Mouse (Mus musculus): ENCODE data around the gene Wdr70. TPM values are rescaled to one million over a fixed set of nuclear protein-coding genes. Genes with fewer than 3 reads are reported as not detected.

Gene Wdr70
- total and polyA plus RNA-seq, 3 experiments = 21.9 to 37.1 (median 23.6) TPM

- H3K36me3 ChIP-seq (replicated peaks in 1 of 2; ENCODE audit: control insufficient read depth in 1 of 2, insufficient read depth in 1 of 2, low read length in 1 of 2) = peaks cover 0 to 31% of the 10 kb centered on the region in 2 experiments
- dilution Hi-C loops (cut with MboI; ENCODE audit: extremely low pct_ligation_motif_present, extremely low pct_unique_long_range_greater_than_20kb, low sequenced_read_pairs) = no loop called here
Measured at GRCm38 (mm10) chr15:7890286-7890685, 208.7 kb downstream of the Wdr70 start.

GRCm38 (mm10) chr15:7889362-7889674, 209.7 kb downstream of the Wdr70 start:
- H3K9ac ChIP-seq (ENCODE audit: insufficient read depth, low read depth) = no peak overlapping the region
- no peak overlapping the region for H3K27ac ChIP-seq (ENCODE audit: insufficient read depth, low read depth)
- no peaks in the 10 kb centered on the region for H3K4me1 ChIP-seq (ENCODE audit: control insufficient read depth in 1 of 2, insufficient read depth in 2 of 2)
- H3K36me3 ChIP-seq (replicated peaks in 1 of 2; ENCODE audit: control insufficient read depth in 1 of 2, insufficient read depth in 1 of 2, low read length in 1 of 2) = peaks cover 0 to 36% of the 10 kb centered on the region in 2 experiments
- no peak overlapping the region for H3K4me2 ChIP-seq (ENCODE audit: insufficient read depth, low read depth, poor library complexity, severe bottlenecking)
- dilution Hi-C loops (cut with MboI; ENCODE audit: extremely low pct_ligation_motif_present, extremely low pct_unique_long_range_greater_than_20kb, low sequenced_read_pairs) = no loop called here
- no peak overlapping the region for H3K4me3 ChIP-seq (replicated peaks in 1 of 3; ENCODE audit: low read depth in 2 of 3, low read length in 2 of 3, poor library complexity in 1 of 3)
- TF ChIP-seq MEF2A (IDR thresholded peaks at IDR 0.05; ENCODE audit: borderline replicate concordance, low read depth, low read length) (no peak), TBP (conservative IDR thresholded peaks at IDR 0.05; ENCODE audit: low read depth, low read length) (no peak), ETS1 (conservative IDR thresholded peaks at IDR 0.05; ENCODE audit: low read depth, low read length) (no peak), MAX (IDR thresholded peaks at IDR 0.05; ENCODE audit: low read length) (no peak), POLR2AphosphoS2 (IDR thresholded peaks at IDR 0.05; ENCODE audit: low read depth, low read length) (no peak), NELFE (IDR thresholded peaks at IDR 0.05; ENCODE audit: low read depth, low read length) (no peak), KAT2A (IDR thresholded peaks at IDR 0.05; ENCODE audit: insufficient replicate concordance, low read length) (no peak), POLR2A (IDR thresholded peaks at IDR 0.05; ENCODE audit: low read depth, low read length) (no peak), MXI1 (IDR thresholded peaks at IDR 0.05; ENCODE audit: low read depth, low read length) (no peak)
- H3K9me3 ChIP-seq (replicated peaks; ENCODE audit: low read length) = no peaks in the 10 kb centered on the region
- no peak for DNase-seq (ENCODE audit: extremely low read depth)
- in situ Hi-C loops (cut with MboI; ENCODE audit: low pct_ligation_motif_present, low pct_unique_long_range_greater_than_20kb, low sequenced_read_pairs) = no loop called here
- H3K27me3 ChIP-seq (replicated peaks) = no peaks in the 10 kb centered on the region
- no peaks in the 10 kb centered on the region for H3K79me2 ChIP-seq (replicated peaks; ENCODE audit: control insufficient read depth, extremely low read depth, insufficient read depth, poor library complexity, severe bottlenecking)

More at GRCm38 (mm10) chr15:7890286-7890685, 208.7 kb downstream of the Wdr70 start:
- no peak for DNase-seq (ENCODE audit: extremely low read depth)
- H3K4me1 ChIP-seq (ENCODE audit: control insufficient read depth in 1 of 2, insufficient read depth in 2 of 2) = no peaks in the 10 kb centered on the region
- H3K79me2 ChIP-seq (replicated peaks; ENCODE audit: control insufficient read depth, extremely low read depth, insufficient read depth, poor library complexity, severe bottlenecking) = no peaks in the 10 kb centered on the region
- H3K9ac ChIP-seq (ENCODE audit: insufficient read depth, low read depth) = no peak overlapping the region
- H3K4me2 ChIP-seq (ENCODE audit: insufficient read depth, low read depth, poor library complexity, severe bottlenecking) = no peak overlapping the region
- H3K27me3 ChIP-seq (replicated peaks) = no peaks in the 10 kb centered on the region
- no peaks in the 10 kb centered on the region for H3K9me3 ChIP-seq (replicated peaks; ENCODE audit: low read length)
- in situ Hi-C loops (cut with MboI; ENCODE audit: low pct_ligation_motif_present, low pct_unique_long_range_greater_than_20kb, low sequenced_read_pairs) = no loop called here
- H3K4me3 ChIP-seq (replicated peaks in 1 of 3; ENCODE audit: low read depth in 2 of 3, low read length in 2 of 3, poor library complexity in 1 of 3) = no peak overlapping the region
- TF ChIP-seq ZNF384 (IDR thresholded peaks at IDR 0.05; ENCODE audit: low read depth, low read length) (no peak), MAFK (IDR thresholded peaks at IDR 0.05; ENCODE audit: insufficient replicate concordance, low read length) (no peak), IRF4 (IDR thresholded peaks at IDR 0.05; ENCODE audit: low read depth, low read length) (no peak), USF1 (IDR thresholded peaks at IDR 0.05; ENCODE audit: low read depth, low read length) (no peak), JUND (conservative IDR thresholded peaks at IDR 0.05; ENCODE audit: low read depth, low read length) (no peak), HCFC1 (IDR thresholded peaks at IDR 0.05; ENCODE audit: low read depth, low read length) (no peak), ELF1 (IDR thresholded peaks at IDR 0.05; ENCODE audit: low read depth, low read length) (no peak), ETS1 (conservative IDR thresholded peaks at IDR 0.05; ENCODE audit: low read depth, low read length) (no peak), MEF2A (IDR thresholded peaks at IDR 0.05; ENCODE audit: borderline replicate concordance, low read depth, low read length) (no peak), UBTF (IDR thresholded peaks at IDR 0.05; ENCODE audit: low read depth, low read length) (no peak), MAZ (IDR thresholded peaks at IDR 0.05; ENCODE audit: low read depth, low read length) (no peak), CTCF (conservative IDR thresholded peaks at IDR 0.05 in 1 of 2, IDR thresholded peaks at IDR 0.05 in 1 of 2; ENCODE audit: low read depth in 2 of 2, low read length in 2 of 2) (no peak), SMC3 (IDR thresholded peaks at IDR 0.05; ENCODE audit: low read depth, low read length) (no peak), ZC3H11A (IDR thresholded peaks at IDR 0.05; ENCODE audit: low read depth, low read length) (no peak), USF2 (conservative IDR thresholded peaks at IDR 0.05; ENCODE audit: low read depth, low read length) (no peak), ZKSCAN1 (IDR thresholded peaks at IDR 0.05; ENCODE audit: borderline replicate concordance, low read depth, low read length) (no peak), NELFE (IDR thresholded peaks at IDR 0.05; ENCODE audit: low read depth, low read length) (no peak), NRF1 (IDR thresholded peaks at IDR 0.05; ENCODE audit: low read depth, low read length) (no peak)
- H3K27ac ChIP-seq (ENCODE audit: insufficient read depth, low read depth) = no peak overlapping the region
